Mouse (Mus musculus): Measurements from ENCODE around the gene Nsun2.

GRCm38 (mm10) chr13:69583591-69583990 lies 50.0 kb downstream of the Nsun2 start:
- TF ChIP-seq POLR2A (IDR thresholded peaks at IDR 0.05; ENCODE audit: low read depth, low read length): no peak
- no peak for TF ChIP-seq CTCF (IDR thresholded peaks at IDR 0.05; ENCODE audit: borderline replicate concordance, insufficient read depth, low read length)

Measured in embryonic fibroblast, embryonic 13.5 days (primary cell).